Mouse (Mus musculus): Measurements from ENCODE around the gene Trmu. TPM values are rescaled to one million over a fixed set of nuclear protein-coding genes. Genes with fewer than 3 reads are reported as not detected.

The Trmu gene
- polyA plus RNA-seq, 1 experiment: 9.1 TPM

GRCm38 (mm10) chr15:85891971-85892370, 12.9 kb downstream of the Trmu start:
- H3K27me3 ChIP-seq (ENCODE audit: control insufficient read depth, insufficient read depth, low read length, poor library complexity, severe bottlenecking): no peaks in the 10 kb centered on the region
- H3K4me3 ChIP-seq (ENCODE audit: low read depth, low read length): no peak overlapping the region
- H3K36me3 ChIP-seq (ENCODE audit: control insufficient read depth, insufficient read depth, low read length, poor library complexity, severe bottlenecking): no peaks in the 10 kb centered on the region; the same call in 1 of the 2 replicates
- H3K27ac ChIP-seq (ENCODE audit: insufficient read depth, low read length): no peak overlapping the region
- no peaks in the 10 kb centered on the region for H3K9me3 ChIP-seq (replicated peaks; ENCODE audit: control insufficient read depth, insufficient read depth, low read length, poor library complexity, severe bottlenecking)
- TF ChIP-seq EP300 (IDR thresholded peaks at IDR 0.05; ENCODE audit: insufficient read depth, low read depth, low read length): no peak
- TF ChIP-seq POLR2A (IDR thresholded peaks at IDR 0.05; ENCODE audit: insufficient read depth, low read length): no peak
- no peak for TF ChIP-seq CTCF (IDR thresholded peaks at IDR 0.05; ENCODE audit: low read depth, low read length)
- no peak overlapping the region for H3K9ac ChIP-seq (ENCODE audit: low read depth, poor library complexity, severe bottlenecking)
- no peaks in the 10 kb centered on the region for H3K4me1 ChIP-seq (ENCODE audit: control insufficient read depth, insufficient read depth, low read length)

GRCm38 (mm10) chr15:85892498-85893118, 13.5 kb downstream of the Trmu start:
- Histone ChIP-seq H3K9ac (ENCODE audit: low read depth, poor library complexity, severe bottlenecking) (no peak overlapping the region), H3K4me1 (ENCODE audit: control insufficient read depth, insufficient read depth, low read length) (no peaks in the 10 kb centered on the region), H3K27me3 (ENCODE audit: control insufficient read depth, insufficient read depth, low read length, poor library complexity, severe bottlenecking) (no peaks in the 10 kb centered on the region), H3K27ac (ENCODE audit: insufficient read depth, low read length) (no peak overlapping the region), H3K36me3 (ENCODE audit: control insufficient read depth, insufficient read depth, low read length, poor library complexity, severe bottlenecking) (no peaks in the 10 kb centered on the region; the same call in 1 of the 2 replicates), H3K4me3 (ENCODE audit: low read depth, low read length) (no peak overlapping the region), H3K9me3 (replicated peaks; ENCODE audit: control insufficient read depth, insufficient read depth, low read length, poor library complexity, severe bottlenecking) (no peaks in the 10 kb centered on the region)
- TF ChIP-seq EP300 (IDR thresholded peaks at IDR 0.05; ENCODE audit: insufficient read depth, low read depth, low read length): no peak
- no peak for TF ChIP-seq POLR2A (IDR thresholded peaks at IDR 0.05; ENCODE audit: insufficient read depth, low read length)
- no peak for TF ChIP-seq CTCF (IDR thresholded peaks at IDR 0.05; ENCODE audit: low read depth, low read length)

- H3K4me1 ChIP-seq (ENCODE audit: control insufficient read depth, insufficient read depth, low read length): no peaks in the 10 kb centered on the region
- no peak overlapping the region for H3K9ac ChIP-seq (ENCODE audit: low read depth, poor library complexity, severe bottlenecking)
- no peak overlapping the region for H3K27ac ChIP-seq (ENCODE audit: insufficient read depth, low read length)
- no peak for TF ChIP-seq EP300 (IDR thresholded peaks at IDR 0.05; ENCODE audit: insufficient read depth, low read depth, low read length)
- no peak for TF ChIP-seq POLR2A (IDR thresholded peaks at IDR 0.05; ENCODE audit: insufficient read depth, low read length)
- no peak for TF ChIP-seq CTCF (IDR thresholded peaks at IDR 0.05; ENCODE audit: low read depth, low read length)
- no peak overlapping the region for H3K4me3 ChIP-seq (ENCODE audit: low read depth, low read length)
- H3K36me3 ChIP-seq (ENCODE audit: control insufficient read depth, insufficient read depth, low read length, poor library complexity, severe bottlenecking): no peaks in the 10 kb centered on the region; the same call in 1 of the 2 replicates
- H3K27me3 ChIP-seq (ENCODE audit: control insufficient read depth, insufficient read depth, low read length, poor library complexity, severe bottlenecking): no peaks in the 10 kb centered on the region
- H3K9me3 ChIP-seq (replicated peaks; ENCODE audit: control insufficient read depth, insufficient read depth, low read length, poor library complexity, severe bottlenecking): no peaks in the 10 kb centered on the region
Observed at GRCm38 (mm10) chr15:85893871-85894270, 14.8 kb downstream of the Trmu start.

GRCm38 (mm10) chr15:85896284-85896683, 17.2 kb downstream of the Trmu start:
- H3K36me3 ChIP-seq (ENCODE audit: control insufficient read depth, insufficient read depth, low read length, poor library complexity, severe bottlenecking): no peaks in the 10 kb centered on the region; the same call in 1 of the 2 replicates
- TF ChIP-seq POLR2A (IDR thresholded peaks at IDR 0.05; ENCODE audit: insufficient read depth, low read length): no peak
- no peak for TF ChIP-seq EP300 (IDR thresholded peaks at IDR 0.05; ENCODE audit: insufficient read depth, low read depth, low read length)
- peak; percentile 98 for TF ChIP-seq CTCF (IDR thresholded peaks at IDR 0.05; ENCODE audit: low read depth, low read length)
- no peaks in the 10 kb centered on the region for H3K9me3 ChIP-seq (replicated peaks; ENCODE audit: control insufficient read depth, insufficient read depth, low read length, poor library complexity, severe bottlenecking)

GRCm38 (mm10) chr15:85897113-85897512, 18.0 kb downstream of the Trmu start:
- Histone ChIP-seq H3K27me3 (ENCODE audit: control insufficient read depth, insufficient read depth, low read length, poor library complexity, severe bottlenecking) (no peaks in the 10 kb centered on the region), H3K4me3 (ENCODE audit: low read depth, low read length) (no peak overlapping the region), H3K36me3 (ENCODE audit: control insufficient read depth, insufficient read depth, low read length, poor library complexity, severe bottlenecking) (no peaks in the 10 kb centered on the region; the same call in 1 of the 2 replicates), H3K9me3 (replicated peaks; ENCODE audit: control insufficient read depth, insufficient read depth, low read length, poor library complexity, severe bottlenecking) (no peaks in the 10 kb centered on the region), H3K9ac (ENCODE audit: low read depth, poor library complexity, severe bottlenecking) (no peak overlapping the region), H3K27ac (ENCODE audit: insufficient read depth, low read length) (no peak overlapping the region), H3K4me1 (ENCODE audit: control insufficient read depth, insufficient read depth, low read length) (no peaks in the 10 kb centered on the region)
- TF ChIP-seq CTCF (IDR thresholded peaks at IDR 0.05; ENCODE audit: low read depth, low read length): no peak
- TF ChIP-seq EP300 (IDR thresholded peaks at IDR 0.05; ENCODE audit: insufficient read depth, low read depth, low read length): no peak

More at GRCm38 (mm10) chr15:85896284-85896683, 17.2 kb downstream of the Trmu start:
- H3K4me3 ChIP-seq (ENCODE audit: low read depth, low read length): no peak overlapping the region
- no peaks in the 10 kb centered on the region for H3K27me3 ChIP-seq (ENCODE audit: control insufficient read depth, insufficient read depth, low read length, poor library complexity, severe bottlenecking)
- H3K27ac ChIP-seq (ENCODE audit: insufficient read depth, low read length): no peak overlapping the region
- H3K9ac ChIP-seq (ENCODE audit: low read depth, poor library complexity, severe bottlenecking): no peak overlapping the region
- no peaks in the 10 kb centered on the region for H3K4me1 ChIP-seq (ENCODE audit: control insufficient read depth, insufficient read depth, low read length)

GRCm38 (mm10) chr15:85899396-85899795, 20.3 kb downstream of the Trmu start:
- H3K36me3 ChIP-seq (ENCODE audit: control insufficient read depth, insufficient read depth, low read length, poor library complexity, severe bottlenecking): no peaks in the 10 kb centered on the region
- no peaks in the 10 kb centered on the region for H3K4me1 ChIP-seq (ENCODE audit: control insufficient read depth, insufficient read depth, low read length)
- no peak overlapping the region for H3K27ac ChIP-seq (ENCODE audit: insufficient read depth, low read length)
- no peak overlapping the region for H3K4me3 ChIP-seq (ENCODE audit: low read depth, low read length)
- H3K9me3 ChIP-seq (replicated peaks; ENCODE audit: control insufficient read depth, insufficient read depth, low read length, poor library complexity, severe bottlenecking): no peaks in the 10 kb centered on the region
- no peak for TF ChIP-seq EP300 (IDR thresholded peaks at IDR 0.05; ENCODE audit: insufficient read depth, low read depth, low read length)
- TF ChIP-seq CTCF (IDR thresholded peaks at IDR 0.05; ENCODE audit: low read depth, low read length): no peak
- no peak for TF ChIP-seq POLR2A (IDR thresholded peaks at IDR 0.05; ENCODE audit: insufficient read depth, low read length)
- no peak overlapping the region for H3K9ac ChIP-seq (ENCODE audit: low read depth, poor library complexity, severe bottlenecking)
- no peaks in the 10 kb centered on the region for H3K27me3 ChIP-seq (ENCODE audit: control insufficient read depth, insufficient read depth, low read length, poor library complexity, severe bottlenecking)

All from ES-Bruce4 (cell line).